Mouse (Mus musculus) lung, embryonic 15.5 days (tissue): ENCODE results near the gene Ccr7. TPM values are rescaled to one million over a fixed set of nuclear protein-coding genes. Genes with fewer than 3 reads are reported as not detected.

ENCODE experiments used
- ATAC-seq: fragments of 200-750 bp; cut with Nextera tagmentation; 2 replicates; pipeline ENCODE4 v1.8.0; 2017; ENCODE audit warnings: moderate number of reproducible peaks, borderline replicate concordance; ENCODE audit not compliant: low FRiP score, low TSS enrichment; ENCODE audit errors: extremely low read depth
- H3K27ac ChIP-seq: fragments of 300-500 bp; sonication (generic); 2 replicates; pipeline ENCODE4 v1.5.1; 2015; ENCODE audit warnings: moderate library complexity, mild to moderate bottlenecking, inconsistent platforms
- H3K27me3 ChIP-seq: fragments of 300-500 bp; sonication (generic); 2 replicates; pipeline ENCODE4 v1.6.1; 2015; ENCODE audit warnings: inconsistent platforms
- H3K36me3 ChIP-seq: fragments of 300-500 bp; sonication (generic); 2 replicates; pipeline ENCODE4 v1.6.1; 2015; ENCODE audit warnings: inconsistent platforms
- H3K4me1 ChIP-seq: fragments of 300-500 bp; sonication (generic); 2 replicates; pipeline ENCODE4 v1.6.1; 2015; ENCODE audit warnings: inconsistent platforms
- H3K4me2 ChIP-seq: fragments of 300-500 bp; sonication (generic); 2 replicates; pipeline ENCODE4 v1.6.1; 2015; ENCODE audit warnings: inconsistent platforms, mild to moderate bottlenecking, moderate library complexity
- H3K4me3 ChIP-seq: fragments of 300-500 bp; sonication (generic); 2 replicates; pipeline ENCODE4 v1.5.1; 2015; ENCODE audit warnings: mild to moderate bottlenecking, inconsistent platforms
- H3K9ac ChIP-seq: fragments of 300-500 bp; sonication (generic); 2 replicates; pipeline ENCODE4 v1.6.1; 2015; ENCODE audit warnings: inconsistent platforms
- H3K9me3 ChIP-seq: fragments of 300-500 bp; sonication (generic); 2 replicates; pipeline ENCODE4 v1.6.1; 2016; ENCODE audit warnings: inconsistent platforms
- WGBS: fragments of 180-500 bp; shearing (Covaris S2); methylation state at CpG from one replicate; pipeline ENCODE4 v1.1.7; 2015; 5-methylcytosine and 5-hydroxymethylcytosine counted together
- polyA plus RNA-seq: library from polyadenylated mRNA; unstranded; fragments of >200 nt; fragmentation: Nextera tagmentation; extraction: Ambion mirVana; gene quantifications from 2 replicates; pipeline ENCODE4 v1.2.1, GENCODE M21; 2015

The Ccr7 gene
- polyA plus RNA-seq, 1 experiment from 2014 or later, result 0.29 TPM

GRCm38 (mm10) chr11:99104609-99105410 is 50.1 kb downstream of the Ccr7 start:
- H3K4me3 ChIP-seq, result no peak overlapping the region
- H3K9ac ChIP-seq, result no peak overlapping the region
- no peaks in the 10 kb centered on the region for H3K9me3 ChIP-seq
- H3K27me3 ChIP-seq, result no peaks in the 10 kb centered on the region
- no peak overlapping the region for H3K4me2 ChIP-seq
- H3K27ac ChIP-seq, result no peak overlapping the region
- no peak for ATAC-seq
- WGBS, result 46% methylated on average over 9 of the region's 9 CpGs
- H3K36me3 ChIP-seq, result no peaks in the 10 kb centered on the region
- H3K4me1 ChIP-seq, result peaks cover 15% of the 10 kb centered on the region

GRCm38 (mm10) chr11:99102575-99103270 is 52.2 kb downstream of the Ccr7 start:
- Histone ChIP-seq H3K4me2 (no peak overlapping the region), H3K9me3 (no peaks in the 10 kb centered on the region), H3K4me1 (peaks cover 9% of the 10 kb centered on the region), H3K27ac (no peak overlapping the region), H3K27me3 (no peaks in the 10 kb centered on the region), H3K36me3 (no peaks in the 10 kb centered on the region), H3K4me3 (no peak overlapping the region), H3K9ac (no peak overlapping the region)
- WGBS, result 75% methylated on average over 9 of the region's 9 CpGs
- no peak for ATAC-seq

- Histone ChIP-seq H3K36me3 (no peaks in the 10 kb centered on the region), H3K4me3 (no peak overlapping the region), H3K27ac (no peak overlapping the region), H3K4me1 (peaks cover 6% of the 10 kb centered on the region), H3K4me2 (no peak overlapping the region), H3K9me3 (no peaks in the 10 kb centered on the region), H3K27me3 (no peaks in the 10 kb centered on the region), H3K9ac (no peak overlapping the region)
- whole genome bisulfite sequencing, result 57% methylated on average over 8 of the region's 8 CpGs
- ATAC-seq, result no peak
Measured at GRCm38 (mm10) chr11:99101693-99102092, 53.2 kb downstream of the Ccr7 start.

GRCm38 (mm10) chr11:99100215-99100614 is 54.7 kb downstream of the Ccr7 start:
- Histone ChIP-seq H3K36me3 (no peaks in the 10 kb centered on the region), H3K4me1 (no peaks in the 10 kb centered on the region), H3K9me3 (no peaks in the 10 kb centered on the region), H3K4me3 (no peak overlapping the region), H3K4me2 (no peak overlapping the region), H3K27ac (no peak overlapping the region), H3K9ac (no peak overlapping the region), H3K27me3 (no peaks in the 10 kb centered on the region)
- ATAC-seq, result no peak
- 74% methylated on average over 5 of the region's 5 CpGs for WGBS

- no peak overlapping the region for H3K4me2 ChIP-seq
- no peak overlapping the region for H3K27ac ChIP-seq
- no peak for ATAC-seq
- H3K9ac ChIP-seq, result no peak overlapping the region
- 61% methylated on average over 7 of the region's 7 CpGs for WGBS
- no peak overlapping the region for H3K4me3 ChIP-seq
- no peaks in the 10 kb centered on the region for H3K4me1 ChIP-seq
- no peaks in the 10 kb centered on the region for H3K9me3 ChIP-seq
- H3K36me3 ChIP-seq, result no peaks in the 10 kb centered on the region
- no peaks in the 10 kb centered on the region for H3K27me3 ChIP-seq
Measured at GRCm38 (mm10) chr11:99099516-99099915, 55.4 kb downstream of the Ccr7 start.

GRCm38 (mm10) chr11:99098924-99099323 is 56.0 kb downstream of the Ccr7 start:
- Histone ChIP-seq H3K4me3 (no peak overlapping the region), H3K4me2 (no peak overlapping the region), H3K4me1 (no peaks in the 10 kb centered on the region), H3K27ac (no peak overlapping the region), H3K9me3 (no peaks in the 10 kb centered on the region), H3K27me3 (no peaks in the 10 kb centered on the region), H3K36me3 (no peaks in the 10 kb centered on the region), H3K9ac (no peak overlapping the region)
- 88% methylated on average over 9 of the region's 9 CpGs for WGBS
- ATAC-seq, result no peak

- ATAC-seq, result no peak
- Histone ChIP-seq H3K4me2 (no peak overlapping the region), H3K9ac (no peak overlapping the region), H3K27me3 (no peaks in the 10 kb centered on the region), H3K4me3 (no peak overlapping the region), H3K9me3 (no peaks in the 10 kb centered on the region), H3K36me3 (no peaks in the 10 kb centered on the region), H3K4me1 (no peaks in the 10 kb centered on the region), H3K27ac (no peak overlapping the region)
- WGBS, result 72% methylated on average over 8 of the region's 8 CpGs
Measured at GRCm38 (mm10) chr11:99096996-99097774, 57.7 kb downstream of the Ccr7 start.

GRCm38 (mm10) chr11:99096417-99096816 is 58.5 kb downstream of the Ccr7 start:
- Histone ChIP-seq H3K27ac (no peak overlapping the region), H3K9ac (no peak overlapping the region), H3K4me2 (no peak overlapping the region), H3K4me3 (no peak overlapping the region), H3K36me3 (no peaks in the 10 kb centered on the region), H3K27me3 (no peaks in the 10 kb centered on the region), H3K4me1 (no peaks in the 10 kb centered on the region), H3K9me3 (no peaks in the 10 kb centered on the region)
- WGBS, result 85% methylated on average over 4 of the region's 4 CpGs
- no peak for ATAC-seq

GRCm38 (mm10) chr11:99095759-99096158 is 59.1 kb downstream of the Ccr7 start:
- Histone ChIP-seq H3K27ac (no peak overlapping the region), H3K9ac (no peak overlapping the region), H3K27me3 (no peaks in the 10 kb centered on the region), H3K4me1 (no peaks in the 10 kb centered on the region), H3K4me3 (no peak overlapping the region), H3K9me3 (no peaks in the 10 kb centered on the region), H3K36me3 (no peaks in the 10 kb centered on the region), H3K4me2 (no peak overlapping the region)
- ATAC-seq, result no peak
- 78% methylated on average over 4 of the region's 4 CpGs for WGBS

GRCm38 (mm10) chr11:99094911-99095676 is 59.8 kb downstream of the Ccr7 start:
- no peaks in the 10 kb centered on the region for H3K4me1 ChIP-seq
- H3K9ac ChIP-seq, result no peak overlapping the region
- H3K27me3 ChIP-seq, result no peaks in the 10 kb centered on the region
- WGBS, result 42% methylated on average over 2 of the region's 2 CpGs
- H3K36me3 ChIP-seq, result no peaks in the 10 kb centered on the region
- no peak for ATAC-seq
- H3K4me2 ChIP-seq, result no peak overlapping the region
- no peak overlapping the region for H3K27ac ChIP-seq
- no peaks in the 10 kb centered on the region for H3K9me3 ChIP-seq
- H3K4me3 ChIP-seq, result no peak overlapping the region
